Mouse (Mus musculus): ENCODE results near the gene Gm20425.

The Gm20425 gene

GRCm38 (mm10) chr9:103230151-103230951, at the start of gene Gm20425, which contains the start of gene Trf:
Gene Gm20425 (minus strand): TSS chr9:103230307.
Gene Trf (minus strand): TSS chr9:103230444.
- peak; percentile 71 for DNase-seq

GRCm38 (mm10) chr9:103276876-103277275, 46.8 kb upstream of the Gm20425 start:
- no peak for DNase-seq

- no peak for DNase-seq
These were observed 45.6 kb upstream of the Gm20425 start for GRCm38 (mm10) chr9:103275676-103276075.

- DNase-seq: no peak
These were observed 44.7 kb upstream of the Gm20425 start for GRCm38 (mm10) chr9:103274819-103275218.

GRCm38 (mm10) chr9:103271104-103271503, 41.0 kb upstream of the Gm20425 start:
- no peak for DNase-seq

GRCm38 (mm10) chr9:103265778-103266177, 35.7 kb upstream of the Gm20425 start:
- no peak for DNase-seq

GRCm38 (mm10) chr9:103252906-103253305, 22.8 kb upstream of the Gm20425 start:
- DNase-seq: no peak

GRCm38 (mm10) chr9:103248618-103249017, 18.5 kb upstream of the Gm20425 start:
- no peak for DNase-seq

- DNase-seq: no peak
These were observed 16.5 kb upstream of the Gm20425 start for GRCm38 (mm10) chr9:103246526-103247168.

- DNase-seq: no peak
These were observed 13.5 kb upstream of the Gm20425 start for GRCm38 (mm10) chr9:103243640-103244039.

- no peak for DNase-seq
These were observed 11.1 kb upstream of the Gm20425 start for GRCm38 (mm10) chr9:103241206-103241605.

GRCm38 (mm10) chr9:103239471-103239870, 9.4 kb upstream of the Gm20425 start:
- DNase-seq: no peak

GRCm38 (mm10) chr9:103234565-103235165, 4.6 kb upstream of the Gm20425 start:
- DNase-seq: peak; percentile 25

- DNase-seq: no peak
These were observed 4.0 kb upstream of the Gm20425 start for GRCm38 (mm10) chr9:103234059-103234458.

GRCm38 (mm10) chr9:103233006-103233395, 2.9 kb upstream of the Gm20425 start:
- DNase-seq: peak; percentile 29

- DNase-seq: no peak
These were observed 2.3 kb upstream of the Gm20425 start for GRCm38 (mm10) chr9:103232232-103233005.

GRCm38 (mm10) chr9:103229037-103229867, 855 bp downstream of the Gm20425 start:
- DNase-seq: no peak

- no peak for DNase-seq
These were observed 1.6 kb downstream of the Gm20425 start for GRCm38 (mm10) chr9:103228370-103229003.

GRCm38 (mm10) chr9:103227760-103228159, 2.3 kb downstream of the Gm20425 start:
- DNase-seq: no peak

GRCm38 (mm10) chr9:103226806-103227205, 3.3 kb downstream of the Gm20425 start:
- DNase-seq: peak; percentile 51

- peak; percentile 40 for DNase-seq
These were observed 4.6 kb downstream of the Gm20425 start for GRCm38 (mm10) chr9:103225464-103225863.

GRCm38 (mm10) chr9:103224721-103225120, 5.4 kb downstream of the Gm20425 start:
- DNase-seq: no peak
